Mouse (Mus musculus) right cerebral cortex, adult 2 months (tissue): Measurements from ENCODE around the gene Mus81.

Experiments used
- DNase-seq, 2 experiments: peaks; one replicate each; pipeline ENCODE4 v3.0.0; 2021 to 2022; ENCODE audit warnings: low spot score in 2 of 2

The Mus81 gene

GRCm38 (mm10) chr19:5445747-5446146 is 42.5 kb downstream of the Mus81 start:
- DNase-seq: no peak

- no peak for DNase-seq
Observed at GRCm38 (mm10) chr19:5444954-5445353, 43.2 kb downstream of the Mus81 start.

DNA sequence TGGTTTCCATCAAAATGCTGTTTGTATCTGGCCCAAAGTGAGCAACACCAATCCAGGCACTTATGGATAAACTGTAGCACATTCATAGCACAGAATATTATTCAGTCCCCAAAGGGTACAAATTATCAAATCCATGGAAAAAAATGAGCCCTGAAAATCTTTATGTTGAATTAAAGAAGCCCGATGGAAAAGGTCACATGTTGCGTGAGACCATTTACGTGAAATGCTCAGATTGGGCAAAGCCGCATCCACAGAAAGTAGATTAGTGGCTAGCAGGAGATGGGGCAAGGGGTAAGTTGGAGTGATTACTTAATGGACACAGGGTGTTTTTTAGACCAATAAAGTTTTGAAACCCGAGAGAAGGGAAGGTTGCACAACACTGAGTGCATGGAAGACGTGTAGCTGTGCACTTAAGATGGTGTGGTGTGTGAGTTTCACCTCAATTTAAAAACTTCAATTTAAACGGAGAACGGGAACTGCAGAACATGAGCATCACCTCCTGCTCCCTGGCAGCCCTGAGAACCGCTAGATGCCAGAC is 43.8 kb downstream of the Mus81 start:
- no peak for DNase-seq

- DNase-seq: no peak
Observed at GRCm38 (mm10) chr19:5433951-5434350, 54.3 kb downstream of the Mus81 start.

- DNase-seq: no peak
Observed at GRCm38 (mm10) chr19:5432992-5433852, 55.0 kb downstream of the Mus81 start.
